Mouse (Mus musculus): ENCODE data around the gene Slc29a1.

- TF ChIP-seq CTCF (IDR thresholded peaks at IDR 0.05; ENCODE audit: borderline replicate concordance, insufficient read depth, low read depth, low read length) (no peak), POLR2A (IDR thresholded peaks at IDR 0.05; ENCODE audit: borderline replicate concordance, insufficient read depth, low read length) (no peak)
These were observed 42.7 kb downstream of the Slc29a1 start for GRCm38 (mm10) chr17:45556514-45557245.
